Mouse (Mus musculus): ENCODE results near the gene Pptc7. TPM values are rescaled to one million over a fixed set of nuclear protein-coding genes. Genes with fewer than 3 reads are reported as not detected.

Gene Pptc7
- total RNA-seq (2023) = 21.5 to 25.4 TPM (median 24.0 TPM) in 4 replicates

GRCm38 (mm10) chr5:122284183-122285028 lies at the start of gene Pptc7:
Gene Pptc7 (plus strand): TSS chr5:122284365.

GRCm38 (mm10) chr5:122263933-122264905 lies 19.9 kb upstream of the Pptc7 start, which contains the start of gene Tctn1:
Gene Tctn1 (minus strand): TSS chr5:122264460.

GRCm38 (mm10) chr5:122353807-122354491 lies 69.8 kb downstream of the Pptc7 start, which contains the start of the genes Rad9b and Vps29:
Gene Rad9b (minus strand): TSS chr5:122354233.
Gene Vps29 (plus strand): TSS chr5:122354369.

GRCm38 (mm10) chr5:122371591-122372191 lies 87.5 kb downstream of the Pptc7 start, which contains the start of gene Gpn3:
Gene Gpn3 (plus strand): TSS chr5:122371876.

GRCm38 (mm10) chr5:122372192-122372769 lies 88.1 kb downstream of the Pptc7 start, which contains the start of gene Fam216a:
Gene Fam216a (minus strand): TSS chr5:122372364.

Other genes starting within 250 kb of the Pptc7 start
- gene Cux2, start 234.3 kb upstream of the Pptc7 start, total RNA-seq (2023) = not detected in 4 replicates
- gene Myl2, start 183.4 kb upstream of the Pptc7 start, total RNA-seq (2023) = not detected in 4 replicates
- gene Ccdc63, start 143.5 kb upstream of the Pptc7 start, total RNA-seq (2023) = 0.97 to 1.6 TPM in 2 of 4 replicates, not detected in the others
- 212 to 277 TPM (median 248 TPM) in 4 replicates for gene Ppp1cc, start 126.1 kb upstream of the Pptc7 start, total RNA-seq (2023)
- gene Hvcn1, start 77.6 kb upstream of the Pptc7 start, total RNA-seq (2023) = 709 to 813 TPM (median 779 TPM) in 4 replicates
- gene Tctn1, start 19.9 kb upstream of the Pptc7 start, total RNA-seq (2023) = 19.0 to 24.6 TPM (median 22.6 TPM) in 4 replicates
- 9.9 to 11.7 TPM (median 10.7 TPM) in 4 replicates for gene Rad9b, start 69.9 kb downstream of the Pptc7 start, total RNA-seq (2023)
- 38.9 to 61.2 TPM (median 57.0 TPM) in 4 replicates for gene Vps29, start 70.0 kb downstream of the Pptc7 start, total RNA-seq (2023)
- gene Gpn3, start 87.5 kb downstream of the Pptc7 start, total RNA-seq (2023) = 31.1 to 40.6 TPM (median 36.3 TPM) in 4 replicates
- 9.1 to 10.8 TPM (median 9.8 TPM) in 4 replicates for gene Fam216a, start 88.0 kb downstream of the Pptc7 start, total RNA-seq (2023)
- 383 to 399 TPM (median 394 TPM) in 4 replicates for gene Arpc3, start 107.5 kb downstream of the Pptc7 start, total RNA-seq (2023)
- 31.8 to 37.3 TPM (median 35.7 TPM) in 4 replicates for gene Anapc7, start 137.3 kb downstream of the Pptc7 start, total RNA-seq (2023)
- 69.5 to 80.5 TPM (median 74.2 TPM) in 4 replicates for gene Atp2a2, start 217.9 kb downstream of the Pptc7 start, total RNA-seq (2023)